Mouse (Mus musculus): ENCODE measurements around the gene Drd3.

DNA sequence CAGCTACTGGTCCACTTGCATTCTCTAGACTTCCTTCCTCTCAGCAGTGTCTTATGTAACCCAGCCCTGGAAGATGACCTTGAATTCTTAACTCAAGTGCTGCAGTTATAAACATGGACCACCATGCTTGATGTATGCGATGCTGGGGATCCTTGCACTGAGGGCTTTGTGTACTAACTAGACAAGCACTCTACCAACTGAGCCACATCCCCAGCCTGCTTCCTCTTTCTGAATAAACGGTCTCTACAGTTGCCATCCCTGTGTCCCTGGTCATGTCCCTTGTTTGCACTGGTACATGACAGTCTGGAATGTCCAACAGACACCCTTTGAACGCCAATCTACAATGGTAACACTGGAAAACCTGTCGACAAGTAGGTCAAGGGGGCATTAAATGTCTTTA lies 23.5 kb upstream of the Drd3 start:
- no peak for TF ChIP-seq CTCF (IDR thresholded peaks at IDR 0.05; ENCODE audit: low read depth, low read length)
- no peak for TF ChIP-seq POLR2A (IDR thresholded peaks at IDR 0.05; ENCODE audit: extremely low read depth, insufficient read depth, low read length)

All from liver, adult 2 months (tissue).